Mouse (Mus musculus): ENCODE results near the gene Il15ra.

Gene Il15ra

GRCm38 (mm10) chr2:11710101-11710500 lies 5.0 kb downstream of the Il15ra start:
- peak; percentile 70 for DNase-seq (ENCODE audit: low spot score)

GRCm38 (mm10) chr2:11712483-11712990 lies 7.4 kb downstream of the Il15ra start:
- no peak for DNase-seq (ENCODE audit: low spot score)

- DNase-seq (ENCODE audit: low spot score): no peak
Observed at GRCm38 (mm10) chr2:11713021-11713420, 7.9 kb downstream of the Il15ra start.

GRCm38 (mm10) chr2:11714535-11714934 lies 9.4 kb downstream of the Il15ra start:
- no peak for DNase-seq (ENCODE audit: low spot score)

- DNase-seq (ENCODE audit: low spot score): no peak
Observed at GRCm38 (mm10) chr2:11718573-11718972, 13.5 kb downstream of the Il15ra start.

GRCm38 (mm10) chr2:11722564-11722963 lies 17.5 kb downstream of the Il15ra start:
- no peak for DNase-seq (ENCODE audit: low spot score)

- DNase-seq (ENCODE audit: low spot score): no peak
Observed at GRCm38 (mm10) chr2:11727574-11727973, 22.5 kb downstream of the Il15ra start.

GRCm38 (mm10) chr2:11729091-11729490 lies 24.0 kb downstream of the Il15ra start:
- DNase-seq (ENCODE audit: low spot score): no peak

- no peak for DNase-seq (ENCODE audit: low spot score)
Observed at GRCm38 (mm10) chr2:11732978-11733377, 27.9 kb downstream of the Il15ra start.

- no peak for DNase-seq (ENCODE audit: low spot score)
Observed at GRCm38 (mm10) chr2:11735853-11736252, 30.8 kb downstream of the Il15ra start.

GRCm38 (mm10) chr2:11738794-11739193 lies 33.7 kb downstream of the Il15ra start:
- no peak for DNase-seq (ENCODE audit: low spot score)

GRCm38 (mm10) chr2:11739516-11740051 lies 34.5 kb downstream of the Il15ra start:
- DNase-seq (ENCODE audit: low spot score): no peak

GRCm38 (mm10) chr2:11762541-11762940 lies 57.5 kb downstream of the Il15ra start:
- DNase-seq (ENCODE audit: low spot score): no peak

- no peak for DNase-seq (ENCODE audit: low spot score)
Observed at GRCm38 (mm10) chr2:11765694-11766093, 60.6 kb downstream of the Il15ra start.

- DNase-seq (ENCODE audit: low spot score): no peak
Observed at GRCm38 (mm10) chr2:11766485-11767160, 61.5 kb downstream of the Il15ra start.

GRCm38 (mm10) chr2:11767161-11767545 lies 62.1 kb downstream of the Il15ra start:
- no peak for DNase-seq (ENCODE audit: low spot score)

GRCm38 (mm10) chr2:11771701-11772100 lies 66.6 kb downstream of the Il15ra start:
- no peak for DNase-seq (ENCODE audit: low spot score)

GRCm38 (mm10) chr2:11772401-11772800 lies 67.3 kb downstream of the Il15ra start:
- no peak for DNase-seq (ENCODE audit: low spot score)

- no peak for DNase-seq (ENCODE audit: low spot score)
Observed at GRCm38 (mm10) chr2:11774426-11774825, 69.3 kb downstream of the Il15ra start.

- DNase-seq (ENCODE audit: low spot score): no peak
Observed at GRCm38 (mm10) chr2:11775121-11775520, 70.0 kb downstream of the Il15ra start.

- DNase-seq (ENCODE audit: low spot score): no peak
Observed at GRCm38 (mm10) chr2:11776415-11776814, 71.3 kb downstream of the Il15ra start.

GRCm38 (mm10) chr2:11777091-11778068 lies 72.3 kb downstream of the Il15ra start, which contains the start of the genes Fbh1 and Ankrd16:
TSS of gene Fbh1 (minus strand) at chr2:11777582.
TSS of gene Ankrd16 (plus strand) at chr2:11777876.
- DNase-seq (ENCODE audit: low spot score): peak; percentile 100
